Mouse (Mus musculus) neutrophil, adult 5-6 weeks (primary cell): Measurements from ENCODE around the gene Gm20696. TPM values are rescaled to one million over a fixed set of nuclear protein-coding genes. Genes with fewer than 3 reads are reported as not detected.
A peak's percentile ranks its signal among the peaks of the same experiment; 100 is the strongest.

Experiments
- ATAC-seq: fragments of 151-379, 151-347 bp; 2 replicates; pipeline ENCODE4 v1.8.0; 2017; ENCODE audit warnings: mild to moderate bottlenecking, moderate TSS enrichment; ENCODE audit not compliant: insufficient number of reproducible peaks, poor library complexity, low FRiP score, severe bottlenecking; ENCODE audit errors: extremely low read depth
- total RNA-seq: library from RNA; stranded (forward); fragments of 200-1000 nt; gene quantifications from 2 replicates; pipeline ENCODE4 v1.2.3, GENCODE M21; 2017

Gm20696 gene
- total RNA-seq, 1 experiment from 2014 or later, result 58.2 TPM

GRCm38 (mm10) chr6:99470906-99471305 is 195.7 kb downstream of the Gm20696 start:
- ATAC-seq, result no peak

DNA sequence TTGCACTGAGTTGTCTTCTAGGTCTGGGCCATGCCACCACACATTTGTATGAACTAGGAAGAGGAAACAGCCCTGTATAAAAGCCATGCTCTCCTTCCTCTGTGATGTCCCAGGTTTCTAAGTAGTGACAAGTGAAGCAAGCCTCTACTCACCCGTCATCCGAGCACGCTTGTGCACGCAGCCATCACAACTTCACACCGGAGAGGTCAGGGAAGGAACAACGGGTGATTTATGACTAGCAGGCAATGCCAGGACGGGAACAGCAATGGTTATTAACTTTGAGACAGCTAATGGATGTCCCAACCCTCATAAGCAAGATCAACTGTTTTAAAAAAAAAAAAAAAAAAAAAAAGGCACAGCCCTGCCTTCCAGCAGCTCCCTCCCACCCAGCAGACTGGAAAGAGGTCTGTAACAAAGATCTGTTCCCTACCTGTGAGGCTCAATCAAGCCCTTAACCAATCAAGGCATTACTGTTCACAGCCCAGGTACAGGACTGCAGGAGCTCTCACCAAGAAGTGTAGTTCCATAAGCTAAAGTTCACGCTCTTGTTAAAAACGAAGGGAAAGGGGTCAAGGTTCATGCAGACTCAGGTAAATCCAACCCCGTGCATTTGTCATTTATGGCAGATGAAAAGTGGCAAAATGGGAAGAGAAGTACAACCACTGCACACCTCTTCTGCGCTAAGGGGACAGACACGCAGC is 197.3 kb downstream of the Gm20696 start:
- ATAC-seq, result no peak

GRCm38 (mm10) chr6:99467831-99468230 is 198.8 kb downstream of the Gm20696 start:
- no peak for ATAC-seq

- no peak for ATAC-seq
These were observed 199.5 kb downstream of the Gm20696 start for GRCm38 (mm10) chr6:99467109-99467508.

DNA sequence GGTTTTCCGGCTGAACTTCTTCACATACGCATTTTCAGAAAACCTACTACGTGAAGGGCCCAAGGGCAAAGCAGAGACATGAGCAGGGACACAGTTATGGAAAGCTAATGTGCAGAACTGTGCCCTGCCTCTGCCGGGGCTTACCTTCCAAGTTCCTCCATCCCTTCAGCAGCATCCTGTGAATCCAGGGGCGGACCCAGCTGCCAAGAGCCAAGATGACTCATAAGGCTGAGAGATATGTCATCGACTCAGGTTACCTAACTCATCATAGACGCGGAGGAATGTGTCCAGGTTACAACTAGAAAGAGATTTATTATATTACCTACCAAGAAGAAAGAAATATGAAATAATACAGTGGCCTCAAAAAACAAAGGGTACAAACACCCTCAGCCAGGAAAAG is 200.2 kb downstream of the Gm20696 start:
- no peak for ATAC-seq

GRCm38 (mm10) chr6:99464449-99464848 is 202.1 kb downstream of the Gm20696 start:
- ATAC-seq, result no peak

- no peak for ATAC-seq
These were observed 202.7 kb downstream of the Gm20696 start for GRCm38 (mm10) chr6:99463906-99464305.

DNA sequence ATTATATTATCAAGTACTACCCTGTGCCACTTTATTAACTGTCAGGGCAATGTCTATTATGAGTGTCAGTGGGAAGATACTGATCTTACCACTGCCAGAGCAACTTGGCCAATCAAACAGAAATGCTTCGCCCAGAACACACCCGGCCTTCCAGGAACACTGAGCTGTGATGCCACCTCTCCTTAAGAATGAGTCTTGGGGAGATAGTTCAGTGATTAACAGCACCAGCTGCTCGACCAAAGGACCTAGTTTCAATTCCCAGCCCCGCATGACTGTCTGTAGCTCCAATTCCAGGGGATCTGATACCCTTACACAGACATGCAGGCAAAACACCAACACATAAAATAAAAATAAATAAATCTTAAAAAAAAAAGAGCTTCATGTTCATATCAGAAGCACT is 207.8 kb downstream of the Gm20696 start:
- ATAC-seq, result no peak

GRCm38 (mm10) chr6:99453763-99454520 is 212.7 kb downstream of the Gm20696 start:
- no peak for ATAC-seq

DNA sequence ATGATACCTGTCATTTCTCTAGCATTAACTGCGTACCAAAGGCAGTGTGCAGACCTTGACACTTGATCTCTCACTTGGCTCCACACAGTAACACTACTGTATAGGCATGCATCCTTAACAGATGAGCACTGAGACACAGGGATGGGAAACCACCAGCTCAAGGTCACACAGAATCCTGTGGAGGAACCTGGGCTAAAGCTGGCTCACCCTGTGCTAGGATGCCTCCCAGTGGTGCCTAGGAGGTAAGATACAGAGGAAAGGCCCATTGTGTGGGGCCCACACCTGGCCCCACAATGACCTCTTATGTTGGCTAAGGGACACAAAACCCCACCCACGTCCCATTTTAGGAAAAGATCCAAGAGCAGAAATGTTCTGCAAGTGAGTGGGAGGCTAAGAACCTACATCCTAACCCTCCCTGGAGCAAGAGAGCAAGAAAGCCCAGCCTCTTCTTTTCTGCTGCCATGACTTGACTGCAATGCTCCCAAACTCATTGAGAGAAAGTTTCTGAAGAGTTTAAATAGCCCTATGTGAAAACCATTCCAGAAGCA is 213.9 kb downstream of the Gm20696 start:
- ATAC-seq, result peak; percentile 84

- no peak for ATAC-seq
These were observed 215.1 kb downstream of the Gm20696 start for GRCm38 (mm10) chr6:99451479-99451878.

DNA sequence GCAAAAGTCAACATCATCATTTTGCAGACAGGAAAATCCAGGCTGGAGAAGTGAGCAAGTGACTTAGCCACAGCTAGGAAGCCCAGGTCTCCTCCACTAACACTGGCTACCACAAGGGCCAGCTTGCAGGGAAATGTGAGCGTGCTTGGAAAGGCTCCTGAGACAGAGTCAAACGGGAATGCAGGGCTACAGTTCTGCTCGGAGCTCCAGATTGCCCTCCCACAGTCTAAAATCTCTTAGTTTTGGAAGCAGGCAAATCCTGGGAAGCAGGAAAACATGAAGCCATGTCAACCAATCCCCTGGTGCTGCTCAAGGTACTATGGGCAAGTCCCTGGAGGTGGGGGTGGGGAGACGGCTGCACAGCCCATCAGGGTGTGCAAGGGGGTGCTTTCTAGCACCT is 219.2 kb downstream of the Gm20696 start:
- ATAC-seq, result no peak

- no peak for ATAC-seq
These were observed 219.7 kb downstream of the Gm20696 start for GRCm38 (mm10) chr6:99446801-99447415.

- no peak for ATAC-seq
These were observed 223.1 kb downstream of the Gm20696 start for GRCm38 (mm10) chr6:99443460-99443859.

DNA sequence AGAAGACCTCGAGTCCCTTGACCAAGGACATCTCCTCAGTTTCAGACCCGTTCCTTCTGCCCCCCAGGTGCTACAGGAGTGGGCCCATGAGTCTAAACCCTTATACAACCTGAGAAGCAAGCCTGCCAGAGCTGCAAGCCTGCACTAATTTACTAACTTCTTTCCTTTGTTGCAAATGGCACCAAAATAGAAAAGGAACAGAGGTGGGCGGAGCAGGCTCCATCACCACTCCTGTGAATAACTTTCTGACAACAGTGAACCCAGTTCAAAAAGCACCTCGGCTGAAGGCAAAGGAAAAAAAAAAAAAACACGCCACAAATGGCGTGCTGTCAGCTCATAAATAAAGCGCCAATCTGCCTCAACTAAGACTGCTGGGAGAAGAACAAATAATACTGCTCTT is 225.5 kb downstream of the Gm20696 start:
- ATAC-seq, result no peak

DNA sequence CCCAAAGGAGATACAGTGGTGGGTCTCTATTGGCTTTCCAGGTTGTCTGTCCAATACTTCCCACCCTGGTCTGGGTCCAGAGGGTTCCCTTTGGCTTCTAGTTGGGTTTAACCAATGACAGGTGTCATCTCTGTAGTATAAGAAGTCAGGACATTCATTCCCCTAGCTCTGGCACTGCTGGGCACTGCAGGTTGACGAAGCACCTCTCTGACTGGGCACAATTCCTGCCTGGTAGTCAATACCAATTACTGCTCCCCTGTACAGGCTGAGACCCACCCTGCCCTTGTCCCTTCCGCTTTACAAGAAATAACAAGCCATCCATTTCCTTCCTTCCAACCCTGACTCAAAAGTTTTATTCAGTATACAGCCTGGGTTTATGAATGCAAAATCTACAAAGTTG is 226.0 kb downstream of the Gm20696 start:
- ATAC-seq, result no peak

DNA sequence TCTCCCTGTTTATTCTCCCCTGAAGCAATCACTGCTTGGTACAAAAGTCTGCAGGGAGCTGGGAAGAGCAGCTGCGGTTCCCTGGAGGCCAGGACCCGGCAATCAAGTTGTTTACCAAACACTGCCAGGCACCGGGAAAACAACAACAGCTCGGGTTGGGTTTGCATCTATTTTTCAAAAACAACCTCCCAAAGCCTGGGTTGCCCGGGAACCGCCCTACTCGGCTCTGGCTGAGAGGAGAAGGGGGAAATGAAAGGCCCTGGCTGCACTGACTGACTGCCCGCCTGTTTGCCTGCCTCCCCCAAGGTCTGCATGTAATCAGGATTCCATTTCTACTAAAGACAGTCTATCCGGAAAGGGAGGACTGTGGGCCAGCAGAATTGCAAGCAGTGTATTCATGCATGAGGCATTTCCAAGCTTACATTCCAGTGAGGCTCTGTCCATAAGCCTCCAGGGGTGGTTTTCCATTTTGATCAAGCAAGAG is 226.7 kb downstream of the Gm20696 start:
- no peak for ATAC-seq

- ATAC-seq, result no peak
These were observed 227.3 kb downstream of the Gm20696 start for GRCm38 (mm10) chr6:99439214-99439877.

GRCm38 (mm10) chr6:99436371-99436770 is 230.2 kb downstream of the Gm20696 start:
- peak; percentile 49 for ATAC-seq
